23 mouse cellular contexts compared by ENCODE assay signal in genomic region chr1:66998601-66999000, GRCm38 (mm10). TPM values are rescaled to one million over a fixed set of nuclear protein-coding genes. Genes with fewer than 3 reads are reported as not detected.
DNase-seq lines count a peak whose midpoint lies in the region; ATAC-seq and TF ChIP-seq lines count a peak whose summit lies in the region.
"Had no signal": no experiment of that assay in that cellular context is flagged by ENCODE, and none has a peak within 500 bp of the region (broad histone marks: within the 10 kb centered on the region; RNA-seq: fewer than 3 reads in every experiment).

No protein-coding gene starts in this region.

- no peak overlapping the region for H3K4me2 ChIP-seq in forebrain, embryonic 13.5 days
- H3K4me2 ChIP-seq in forebrain, embryonic 14.5 days (ENCODE audit: low read length), result no peak overlapping the region
- H3K4me2 ChIP-seq in hindbrain, embryonic 15.5 days, result no peak overlapping the region
- H3K4me2 ChIP-seq in hindbrain, embryonic 12.5 days (replicated peaks), result no peak overlapping the region
- H3K4me2 ChIP-seq in lung, embryonic 16.5 days (ENCODE audit: low read depth, low read length), result no peak overlapping the region
- H3K4me2 ChIP-seq in stomach, postnatal 0 days (replicated peaks; ENCODE audit: low read depth), result no peak overlapping the region
- H3K4me2 ChIP-seq: heart, embryonic 12.5 days; liver, embryonic 11.5 days; neural tube, embryonic 12.5 days had no signal

- DNase-seq in forebrain, embryonic 14.5 days (ENCODE audit: low spot score), result no peak
- no peak for DNase-seq in lung, postnatal 14 days
- DNase-seq in stomach, postnatal 0 days (ENCODE audit: low spot score), result no peak
- DNase-seq: adrenal gland, postnatal 10 days; cerebellum, adult 18-20 months; cerebellum, postnatal 14 days; forebrain, postnatal 0 days; gastrocnemius, postnatal 14 days; heart, adult 18-20 months; heart, postnatal 10 days; kidney, postnatal 4 days; midbrain, embryonic 14.5 days; thymus, postnatal 36 days had no signal

- H3K27ac ChIP-seq in forebrain, embryonic 13.5 days, result no peak overlapping the region
- no peak overlapping the region for H3K27ac ChIP-seq in forebrain, embryonic 14.5 days (ENCODE audit: low read depth, low read length)
- H3K27ac ChIP-seq in hindbrain, embryonic 15.5 days (replicated peaks), result peak overlapping the region; percentile 36; the same call in 1 of the 2 replicates
- H3K27ac ChIP-seq in hindbrain, embryonic 12.5 days, result no peak overlapping the region; the same call in 1 of the 2 replicates
- peak overlapping the region; percentile 50; the same call in 1 of the 2 replicates for H3K27ac ChIP-seq in lung, embryonic 16.5 days (ENCODE audit: low read length)
- H3K27ac ChIP-seq in stomach, postnatal 0 days (replicated peaks), result peak overlapping the region; percentile 35; the same call in 1 of the 2 replicates
- H3K27ac ChIP-seq: neural tube, embryonic 12.5 days had no signal

- 96% methylated on average over 1 of the region's 1 CpGs for WGBS in forebrain, embryonic 13.5 days
- 92% methylated on average over 1 of the region's 1 CpGs for WGBS in forebrain, embryonic 14.5 days
- WGBS in hindbrain, embryonic 15.5 days, result 57% methylated on average over 1 of the region's 1 CpGs
- WGBS in hindbrain, embryonic 12.5 days, result 65% methylated on average over 1 of the region's 1 CpGs
- 78% methylated on average over 1 of the region's 1 CpGs for WGBS in lung, embryonic 16.5 days
- 72% methylated on average over 1 of the region's 1 CpGs for WGBS in stomach, postnatal 0 days

- no peak for TF ChIP-seq EP300 in stomach, postnatal 0 days (optimal IDR thresholded peaks at IDR 0.05)

- no peaks in the 10 kb centered on the region for H3K4me1 ChIP-seq in forebrain, embryonic 13.5 days
- no peaks in the 10 kb centered on the region for H3K4me1 ChIP-seq in forebrain, embryonic 14.5 days (ENCODE audit: control insufficient read depth, insufficient read depth, low read length)
- H3K4me1 ChIP-seq in hindbrain, embryonic 15.5 days (replicated peaks), result peaks cover 9% of the 10 kb centered on the region; the same call in 1 of the 2 replicates
- peaks cover 7% of the 10 kb centered on the region; the same call in 1 of the 2 replicates for H3K4me1 ChIP-seq in hindbrain, embryonic 12.5 days
- peaks cover 26% of the 10 kb centered on the region for H3K4me1 ChIP-seq in lung, embryonic 16.5 days (replicated peaks; ENCODE audit: control insufficient read depth, insufficient read depth, low read length)
- H3K4me1 ChIP-seq in stomach, postnatal 0 days (replicated peaks; ENCODE audit: control insufficient read depth, insufficient read depth), result no peaks in the 10 kb centered on the region
- H3K4me1 ChIP-seq: neural tube, embryonic 12.5 days had no signal

- no peak overlapping the region for H3K9ac ChIP-seq in forebrain, embryonic 13.5 days
- H3K9ac ChIP-seq in forebrain, embryonic 14.5 days (ENCODE audit: low read length), result no peak overlapping the region
- H3K9ac ChIP-seq in hindbrain, embryonic 15.5 days, result no peak overlapping the region
- H3K9ac ChIP-seq in hindbrain, embryonic 12.5 days, result no peak overlapping the region
- no peak overlapping the region for H3K9ac ChIP-seq in lung, embryonic 16.5 days (ENCODE audit: low read length)
- H3K9ac ChIP-seq in stomach, postnatal 0 days (ENCODE audit: low read length), result no peak overlapping the region
- H3K9ac ChIP-seq: forebrain, postnatal 0 days; heart, embryonic 12.5 days; neural tube, embryonic 12.5 days had no signal

- H3K36me3 ChIP-seq in forebrain, embryonic 13.5 days (ENCODE audit: poor library complexity, severe bottlenecking), result peaks cover 31% of the 10 kb centered on the region
- H3K36me3 ChIP-seq in forebrain, embryonic 14.5 days (ENCODE audit: control insufficient read depth, insufficient read depth, low read length), result peaks cover 37% of the 10 kb centered on the region
- peaks cover 16% of the 10 kb centered on the region for H3K36me3 ChIP-seq in hindbrain, embryonic 15.5 days
- H3K36me3 ChIP-seq in hindbrain, embryonic 12.5 days, result peaks cover 7% of the 10 kb centered on the region
- peaks cover 3% of the 10 kb centered on the region for H3K36me3 ChIP-seq in lung, embryonic 16.5 days (ENCODE audit: control insufficient read depth, insufficient read depth, low read length)
- H3K36me3 ChIP-seq in stomach, postnatal 0 days (ENCODE audit: control insufficient read depth, insufficient read depth, low read length), result peaks cover 8% of the 10 kb centered on the region

- ATAC-seq in forebrain, embryonic 13.5 days, result 0 out of 2 replicates have a peak, but pooled peaks have one; percentile 21
- no peak for ATAC-seq in forebrain, embryonic 14.5 days
- no peak for ATAC-seq in hindbrain, embryonic 15.5 days (ENCODE audit: low FRiP score, low read depth)
- no peak for ATAC-seq in hindbrain, embryonic 12.5 days (ENCODE audit: low FRiP score)
- no peak for ATAC-seq in lung, embryonic 16.5 days (ENCODE audit: low read depth)
- ATAC-seq in stomach, postnatal 0 days (ENCODE audit: low FRiP score, low TSS enrichment), result no peak
- ATAC-seq: activated CD4-positive, CD25-positive, alpha-beta regulatory T cell, adult 4 months; forebrain, postnatal 0 days; intestine, postnatal 0 days had no signal

- H3K4me3 ChIP-seq in forebrain, embryonic 13.5 days, result no peak overlapping the region
- no peak overlapping the region for H3K4me3 ChIP-seq in forebrain, embryonic 14.5 days (ENCODE audit: low read depth, low read length)
- no peak overlapping the region for H3K4me3 ChIP-seq in hindbrain, embryonic 15.5 days
- no peak overlapping the region for H3K4me3 ChIP-seq in hindbrain, embryonic 12.5 days
- H3K4me3 ChIP-seq in lung, embryonic 16.5 days (ENCODE audit: low read length), result no peak overlapping the region
- H3K4me3 ChIP-seq in stomach, postnatal 0 days (ENCODE audit: low read depth, low read length), result no peak overlapping the region
- H3K4me3 ChIP-seq: heart, embryonic 12.5 days; neural tube, embryonic 12.5 days had no signal

- no peaks in the 10 kb centered on the region for H3K9me3 ChIP-seq in forebrain, embryonic 13.5 days (replicated peaks)
- no peaks in the 10 kb centered on the region for H3K9me3 ChIP-seq in forebrain, embryonic 14.5 days (replicated peaks; ENCODE audit: control insufficient read depth, low read length)
- H3K9me3 ChIP-seq in hindbrain, embryonic 15.5 days, result no peaks in the 10 kb centered on the region
- no peaks in the 10 kb centered on the region for H3K9me3 ChIP-seq in hindbrain, embryonic 12.5 days (replicated peaks)
- no peaks in the 10 kb centered on the region for H3K9me3 ChIP-seq in lung, embryonic 16.5 days (ENCODE audit: control insufficient read depth, low read length)
- no peaks in the 10 kb centered on the region for H3K9me3 ChIP-seq in stomach, postnatal 0 days (ENCODE audit: control insufficient read depth, low read length)
- H3K9me3 ChIP-seq: heart, embryonic 12.5 days; neural tube, embryonic 12.5 days had no signal

- no peaks in the 10 kb centered on the region for H3K27me3 ChIP-seq in forebrain, embryonic 13.5 days
- no peaks in the 10 kb centered on the region for H3K27me3 ChIP-seq in forebrain, embryonic 14.5 days (replicated peaks; ENCODE audit: control insufficient read depth, insufficient read depth, low read length)
- no peaks in the 10 kb centered on the region for H3K27me3 ChIP-seq in hindbrain, embryonic 15.5 days
- no peaks in the 10 kb centered on the region for H3K27me3 ChIP-seq in hindbrain, embryonic 12.5 days
- H3K27me3 ChIP-seq in lung, embryonic 16.5 days (ENCODE audit: control insufficient read depth, insufficient read depth, low read depth, low read length), result no peaks in the 10 kb centered on the region
- H3K27me3 ChIP-seq in stomach, postnatal 0 days (ENCODE audit: control insufficient read depth, insufficient read depth, low read length), result no peaks in the 10 kb centered on the region
- H3K27me3 ChIP-seq: heart, embryonic 12.5 days; neural tube, embryonic 12.5 days had no signal

- TF ChIP-seq CTCF in stomach, postnatal 0 days (IDR thresholded peaks at IDR 0.05; ENCODE audit: low read depth), result no peak

RNA-seq across cellular contexts. Expression of gene Lancl1, which starts 40.1 kb away (rescaled TPM):
- polyA plus RNA-seq in forebrain, embryonic 13.5 days (2015; fragmentation: Nextera tagmentation; extraction: Ambion mirVana), result 125 and 137 TPM in 2 replicates
- 191 and 197 TPM in 2 replicates for polyA plus RNA-seq in forebrain, embryonic 14.5 days (2014; fragmentation: Nextera tagmentation; extraction: Ambion mirVana)
- polyA plus RNA-seq in hindbrain, embryonic 15.5 days (2015; fragmentation: Nextera tagmentation; extraction: Ambion mirVana), result 172 and 186 TPM in 2 replicates
- polyA plus RNA-seq in hindbrain, embryonic 12.5 days (2016; fragmentation: Nextera tagmentation; extraction: Ambion mirVana), result 105 and 114 TPM in 2 replicates
- polyA plus RNA-seq in lung, embryonic 16.5 days (2015; fragmentation: Nextera tagmentation; extraction: Ambion mirVana), result 102 and 106 TPM in 2 replicates
- 49.4 and 56.3 TPM in 2 replicates for polyA plus RNA-seq in stomach, postnatal 0 days (2015; fragmentation: Nextera tagmentation; extraction: Ambion mirVana)

RNA-seq across cellular contexts. Expression of gene Myl1, which starts 53.4 kb away (rescaled TPM):
- polyA plus RNA-seq in forebrain, embryonic 13.5 days (2015; fragmentation: Nextera tagmentation; extraction: Ambion mirVana), result 0.31 and 0.34 TPM in 2 replicates
- polyA plus RNA-seq in forebrain, embryonic 14.5 days (2014; fragmentation: Nextera tagmentation; extraction: Ambion mirVana), result 0.34 TPM in 1 of 2 replicates, not detected in the other
- polyA plus RNA-seq in hindbrain, embryonic 15.5 days (2015; fragmentation: Nextera tagmentation; extraction: Ambion mirVana), result 2.4 and 4.0 TPM in 2 replicates
- polyA plus RNA-seq in hindbrain, embryonic 12.5 days (2016; fragmentation: Nextera tagmentation; extraction: Ambion mirVana), result 10.8 and 52.8 TPM in 2 replicates
- polyA plus RNA-seq in lung, embryonic 16.5 days (2015; fragmentation: Nextera tagmentation; extraction: Ambion mirVana), result 63.4 and 144 TPM in 2 replicates
- polyA plus RNA-seq in stomach, postnatal 0 days (2015; fragmentation: Nextera tagmentation; extraction: Ambion mirVana), result 10.3 and 12.7 TPM in 2 replicates
- polyA plus RNA-seq: activated CD4-positive, CD25-positive, alpha-beta regulatory T cell, adult 4 months; spleen, adult 2 months had no signal

Comparison
In these comparisons a context has a peak if more than half of its experiments do, and no peak if none do; other contexts are left out.
1. H3K27ac ChIP-seq: peak in hindbrain, embryonic 15.5 days (single experiment), lung, embryonic 16.5 days (single experiment) and stomach, postnatal 0 days (single experiment); none in forebrain, embryonic 13.5 days (single experiment), forebrain, embryonic 14.5 days (single experiment) and hindbrain, embryonic 12.5 days (single experiment).